Mouse (Mus musculus) liver, embryonic 12.5 days (tissue): ENCODE results near the gene Naa35. TPM values are rescaled to one million over a fixed set of nuclear protein-coding genes. Genes with fewer than 3 reads are reported as not detected.
A peak's percentile ranks its signal among the peaks of the same experiment; 100 is the strongest.

Source experiments
- ATAC-seq: fragments of 200-750 bp; cut with Nextera tagmentation; 2 replicates; pipeline ENCODE4 v1.8.0; 2017; ENCODE audit warnings: moderate number of reproducible peaks, mild to moderate bottlenecking, moderate library complexity
- H3K27ac ChIP-seq: fragments of 300-500 bp; sonication (generic); 2 replicates; pipeline ENCODE4 v1.5.1; 2016; ENCODE audit warnings: mild to moderate bottlenecking
- H3K27me3 ChIP-seq: fragments of 300-500 bp; sonication (generic); replicated peaks from 2 replicates; pipeline ENCODE4 v1.6.1; 2016; ENCODE audit warnings: mild to moderate bottlenecking, moderate library complexity
- H3K36me3 ChIP-seq: fragments of 300-500 bp; sonication (generic); 2 replicates; pipeline ENCODE4 v1.6.1; 2016; ENCODE audit warnings: mild to moderate bottlenecking, moderate library complexity
- H3K4me1 ChIP-seq: fragments of 300-500 bp; sonication (generic); 2 replicates; pipeline ENCODE4 v1.6.1; 2016
- H3K4me2 ChIP-seq: fragments of 300-500 bp; sonication (generic); 2 replicates; pipeline ENCODE4 v1.6.1; 2016; ENCODE audit warnings: mild to moderate bottlenecking, moderate library complexity
- H3K4me3 ChIP-seq: fragments of 300-500 bp; sonication (generic); 2 replicates; pipeline ENCODE4 v1.5.1; 2016; ENCODE audit warnings: mild to moderate bottlenecking, moderate library complexity
- H3K9ac ChIP-seq: fragments of 300-500 bp; sonication (generic); 2 replicates; pipeline ENCODE4 v1.6.1; 2016; ENCODE audit warnings: mild to moderate bottlenecking, moderate library complexity
- H3K9me3 ChIP-seq: fragments of 300-500 bp; sonication (generic); replicated peaks from 2 replicates; pipeline ENCODE4 v1.6.1; 2016; ENCODE audit warnings: mild to moderate bottlenecking, moderate library complexity
- WGBS: fragments of 180-500 bp; shearing (Covaris S2); methylation state at CpG from one replicate; pipeline ENCODE4 v1.1.7; 2016; ENCODE audit not compliant: insufficient replicate concordance; 5-methylcytosine and 5-hydroxymethylcytosine counted together
- polyA plus RNA-seq: library from polyadenylated mRNA; unstranded; fragments of >200 nt; fragmentation: Nextera tagmentation; extraction: Ambion mirVana; gene quantifications from 2 replicates; pipeline ENCODE4 v1.2.1, GENCODE M21; 2016

Naa35 gene
- polyA plus RNA-seq, 1 experiment from 2014 or later: 35.5 TPM

DNA sequence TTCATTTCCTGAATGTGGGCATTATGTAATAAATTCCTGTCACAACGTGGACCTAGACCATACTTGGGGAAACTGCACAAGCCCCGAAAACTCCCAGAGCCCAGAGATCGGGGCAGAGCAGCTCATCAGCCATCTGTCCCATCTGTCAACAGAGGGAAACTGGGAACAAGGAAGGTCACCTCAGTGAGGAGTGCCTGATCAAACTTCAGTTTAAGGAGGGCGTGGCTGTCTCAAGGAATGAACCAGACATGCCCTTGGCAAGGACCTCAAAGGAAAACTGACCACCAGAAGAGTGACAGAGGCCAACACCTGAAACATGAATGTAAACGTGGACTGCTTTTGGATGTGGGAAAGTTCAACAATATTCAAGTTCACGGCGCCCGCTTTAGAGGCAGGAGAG lies 76.3 kb downstream of the Naa35 start:
- no peak overlapping the region for H3K27ac ChIP-seq
- 87% methylated on average over 8 of the region's 8 CpGs for WGBS
- H3K4me2 ChIP-seq: no peak overlapping the region
- H3K9ac ChIP-seq: no peak overlapping the region
- peaks cover 98% of the 10 kb centered on the region for H3K36me3 ChIP-seq
- no peak overlapping the region for H3K4me3 ChIP-seq
- H3K27me3 ChIP-seq: no peaks in the 10 kb centered on the region
- peaks cover 32% of the 10 kb centered on the region for H3K4me1 ChIP-seq
- no peaks in the 10 kb centered on the region for H3K9me3 ChIP-seq
- no peak for ATAC-seq

DNA sequence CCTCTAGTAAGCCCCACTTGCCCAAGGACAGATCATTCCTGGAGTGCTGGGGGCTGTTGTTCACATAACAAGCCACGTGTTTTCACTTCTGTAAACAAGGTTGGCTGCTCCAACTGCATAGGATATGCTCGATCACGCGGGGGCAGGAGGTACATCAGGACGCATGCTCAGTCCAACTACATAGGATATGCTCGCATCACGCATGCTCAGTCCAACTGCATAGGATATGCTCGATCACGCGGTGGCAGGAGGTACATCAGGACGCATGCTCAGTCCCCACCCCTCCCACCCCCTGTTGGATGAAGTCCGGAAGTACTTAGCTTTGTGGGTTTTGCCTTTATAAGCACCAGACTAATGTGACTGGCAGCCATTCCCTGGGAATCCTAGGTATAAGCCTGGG lies 76.9 kb downstream of the Naa35 start:
- Histone ChIP-seq H3K4me3 (no peak overlapping the region), H3K9ac (no peak overlapping the region), H3K4me1 (peaks cover 32% of the 10 kb centered on the region), H3K36me3 (peaks cover 98% of the 10 kb centered on the region), H3K27me3 (no peaks in the 10 kb centered on the region), H3K9me3 (no peaks in the 10 kb centered on the region), H3K4me2 (no peak overlapping the region), H3K27ac (no peak overlapping the region)
- WGBS: 88% methylated on average over 12 of the region's 12 CpGs
- ATAC-seq: no peak

DNA sequence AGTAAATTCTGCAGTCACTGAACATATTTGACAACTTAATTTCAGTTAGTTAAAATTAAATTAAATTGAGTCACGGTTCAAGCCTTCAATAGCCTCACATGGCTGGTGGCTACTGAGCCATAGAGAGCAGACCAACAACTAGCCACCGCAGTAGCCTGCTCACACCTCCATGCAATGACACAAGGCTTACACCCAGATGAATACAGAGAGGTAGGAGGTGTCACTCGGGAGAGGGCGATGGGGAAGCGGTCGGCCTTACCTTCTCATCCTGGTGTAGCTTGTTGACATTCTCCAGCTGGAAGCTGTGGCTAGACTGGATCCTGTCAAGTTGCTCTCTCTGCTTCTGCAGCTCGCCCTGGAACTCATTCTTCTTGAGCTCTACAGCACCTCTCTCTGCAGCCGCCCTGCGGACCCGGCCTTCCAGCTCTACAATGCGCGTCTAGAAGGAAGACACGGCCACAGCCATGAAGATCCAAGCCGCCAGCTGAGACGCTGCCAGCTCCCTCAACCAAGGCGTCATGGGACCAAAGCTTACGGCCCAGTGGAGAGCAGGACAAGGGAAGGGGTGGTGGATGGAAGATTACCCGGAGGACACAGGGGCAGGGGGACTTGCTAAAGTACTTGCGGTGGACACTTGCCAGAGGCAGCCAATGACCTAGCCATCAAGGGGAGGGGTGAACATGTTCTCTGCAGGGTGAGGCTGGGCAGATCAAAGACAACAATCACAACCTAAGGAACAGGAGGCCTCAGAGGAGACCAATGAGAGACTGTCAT lies 79.1 kb downstream of the Naa35 start:
- ATAC-seq: no peak
- Histone ChIP-seq H3K4me1 (peaks cover 50% of the 10 kb centered on the region), H3K27me3 (no peaks in the 10 kb centered on the region), H3K36me3 (peaks cover 85% of the 10 kb centered on the region), H3K4me2 (no peak overlapping the region), H3K9me3 (no peaks in the 10 kb centered on the region), H3K4me3 (no peak overlapping the region), H3K27ac (no peak overlapping the region), H3K9ac (no peak overlapping the region)
- 93% methylated on average over 19 of the region's 19 CpGs for WGBS

DNA sequence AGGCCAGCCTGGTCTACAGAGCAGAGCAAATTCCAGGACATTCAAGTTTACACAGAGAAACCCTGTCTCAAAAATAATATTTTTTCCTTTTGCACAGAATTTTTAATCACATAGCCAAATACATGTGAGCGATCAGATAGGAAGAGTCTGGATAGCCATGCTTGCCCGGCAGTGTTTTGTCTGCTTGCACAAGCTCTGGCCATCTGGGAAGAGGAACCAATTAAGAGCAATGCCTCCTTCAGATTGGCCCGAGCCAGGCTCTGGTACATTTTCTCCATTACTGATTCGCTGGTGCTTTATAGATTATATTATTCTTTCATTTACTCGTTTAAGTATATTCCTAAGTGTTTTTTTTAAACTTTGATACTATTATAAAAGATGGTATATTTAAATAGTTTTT lies 82.7 kb downstream of the Naa35 start:
- Histone ChIP-seq H3K4me3 (no peak overlapping the region), H3K36me3 (peaks cover 74% of the 10 kb centered on the region), H3K27me3 (no peaks in the 10 kb centered on the region), H3K9me3 (no peaks in the 10 kb centered on the region), H3K4me1 (peaks cover 72% of the 10 kb centered on the region), H3K4me2 (no peak overlapping the region; the same call in 1 of the 2 replicates), H3K27ac (peak overlapping the region; percentile 52; the same call in 1 of the 2 replicates), H3K9ac (no peak overlapping the region)
- 70% methylated on average over 5 of the region's 5 CpGs for WGBS
- no peak for ATAC-seq

DNA sequence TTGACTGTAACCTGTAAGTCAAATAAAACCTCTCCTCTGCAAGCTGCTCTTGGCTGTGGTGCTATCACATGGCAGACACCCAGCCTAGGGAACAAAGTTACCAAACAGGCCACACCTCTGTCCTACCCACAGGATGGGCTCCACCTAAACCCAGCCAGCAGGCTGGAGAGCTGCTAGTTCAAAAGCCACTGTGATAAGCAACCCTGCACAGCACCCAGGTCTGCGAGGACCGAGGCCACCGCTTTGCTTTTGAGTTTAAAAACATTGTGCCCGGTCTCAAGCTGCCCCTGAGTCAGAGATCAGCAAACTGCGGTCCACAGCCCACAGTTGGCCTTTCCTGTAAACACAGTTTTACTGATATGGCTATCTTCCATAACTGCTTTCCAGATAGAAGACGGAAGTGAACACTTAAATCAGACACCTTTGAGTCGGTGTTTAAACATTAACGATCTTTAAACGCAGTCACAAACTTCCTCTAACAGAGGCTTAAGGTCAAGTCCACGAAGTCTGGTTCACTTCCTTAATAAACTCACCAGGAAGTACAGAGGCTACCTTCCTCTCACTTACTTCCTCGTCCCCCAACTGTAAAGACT lies 83.5 kb downstream of the Naa35 start:
- Histone ChIP-seq H3K27me3 (no peaks in the 10 kb centered on the region), H3K4me3 (peak overlapping the region; percentile 33), H3K4me2 (peak overlapping the region; percentile 66), H3K4me1 (peaks cover 78% of the 10 kb centered on the region), H3K9ac (peak overlapping the region; percentile 55), H3K27ac (peak overlapping the region; percentile 92), H3K9me3 (no peaks in the 10 kb centered on the region), H3K36me3 (peaks cover 70% of the 10 kb centered on the region)
- peak; percentile 98 for ATAC-seq
- 6% methylated on average over 11 of the region's 11 CpGs for WGBS

DNA sequence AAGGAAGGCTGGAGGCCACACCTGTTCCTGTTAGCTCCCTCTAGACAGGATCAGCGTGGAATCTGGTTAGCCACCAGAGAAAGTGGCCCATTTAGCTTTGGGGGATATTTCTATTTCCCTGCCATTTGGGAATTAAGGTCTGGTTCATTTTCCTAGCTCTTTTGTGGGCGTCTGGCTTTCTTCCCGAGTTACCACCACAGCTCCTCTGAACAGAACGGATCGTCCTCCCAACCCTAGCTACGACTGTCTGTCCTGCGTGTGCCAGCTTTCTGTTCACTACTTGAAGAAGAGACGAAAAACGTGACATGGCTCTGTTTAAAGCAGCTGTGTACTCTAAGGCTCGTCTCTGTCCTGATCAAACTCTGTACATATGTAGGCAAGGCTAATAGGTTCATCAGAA lies 84.9 kb downstream of the Naa35 start:
- Histone ChIP-seq H3K9me3 (no peaks in the 10 kb centered on the region), H3K27ac (peak overlapping the region; percentile 92), H3K9ac (0 out of 2 replicates have a peak overlapping the region, but pooled peaks have one; percentile 55), H3K4me3 (no peak overlapping the region), H3K27me3 (no peaks in the 10 kb centered on the region), H3K4me1 (peaks cover 89% of the 10 kb centered on the region), H3K36me3 (peaks cover 58% of the 10 kb centered on the region), H3K4me2 (0 out of 2 replicates have a peak overlapping the region, but pooled peaks have one; percentile 66)
- WGBS: 84% methylated on average over 10 of the region's 10 CpGs
- ATAC-seq: no peak

DNA sequence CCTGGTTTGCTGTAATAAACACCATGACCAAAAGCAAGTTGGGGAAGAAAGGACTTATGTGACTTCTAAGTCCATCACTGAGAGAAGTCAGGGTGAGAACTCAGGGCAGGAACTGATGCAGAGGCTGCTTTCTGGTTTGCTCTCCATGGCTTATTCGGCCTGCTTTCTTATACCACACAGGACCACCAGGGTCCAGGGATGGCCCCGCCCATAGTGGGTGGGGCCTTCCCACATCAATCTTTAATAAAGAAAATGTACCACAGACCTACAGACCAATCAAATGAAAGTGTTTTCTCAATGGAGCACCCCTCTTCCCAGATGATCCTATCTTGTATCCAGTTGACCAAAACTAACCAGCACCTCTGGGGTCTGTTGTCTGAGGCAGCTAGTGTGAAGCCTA lies 86.5 kb downstream of the Naa35 start:
- H3K9ac ChIP-seq: no peak overlapping the region
- no peak for ATAC-seq
- no peak overlapping the region for H3K4me3 ChIP-seq
- peaks cover 42% of the 10 kb centered on the region for H3K36me3 ChIP-seq
- H3K27me3 ChIP-seq: no peaks in the 10 kb centered on the region
- 43% methylated on average over 2 of the region's 2 CpGs for WGBS
- peak overlapping the region; percentile 55; the same call in 1 of the 2 replicates for H3K27ac ChIP-seq
- peaks cover 85% of the 10 kb centered on the region for H3K4me1 ChIP-seq
- no peak overlapping the region for H3K4me2 ChIP-seq
- H3K9me3 ChIP-seq: no peaks in the 10 kb centered on the region

DNA sequence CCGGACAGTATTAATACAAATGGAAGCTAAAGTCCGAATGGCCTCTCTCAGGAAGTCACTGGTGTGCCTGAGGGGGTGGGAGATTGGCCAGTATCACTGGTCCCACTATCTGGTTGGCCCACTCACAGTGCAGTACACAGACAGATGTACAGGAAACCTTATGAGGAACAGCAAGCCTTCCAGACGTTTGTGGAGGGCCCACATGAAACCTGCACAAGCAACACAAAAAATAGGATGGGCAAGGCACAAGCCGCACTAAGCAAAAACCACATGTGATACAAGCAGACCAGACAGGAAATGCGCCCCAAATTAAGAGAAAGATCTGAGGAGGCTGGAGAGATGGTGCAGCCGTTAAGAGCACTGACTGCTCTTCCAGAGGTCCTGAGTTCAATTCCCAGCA lies 87.2 kb downstream of the Naa35 start:
- peak overlapping the region; percentile 16 for H3K4me3 ChIP-seq

DNA sequence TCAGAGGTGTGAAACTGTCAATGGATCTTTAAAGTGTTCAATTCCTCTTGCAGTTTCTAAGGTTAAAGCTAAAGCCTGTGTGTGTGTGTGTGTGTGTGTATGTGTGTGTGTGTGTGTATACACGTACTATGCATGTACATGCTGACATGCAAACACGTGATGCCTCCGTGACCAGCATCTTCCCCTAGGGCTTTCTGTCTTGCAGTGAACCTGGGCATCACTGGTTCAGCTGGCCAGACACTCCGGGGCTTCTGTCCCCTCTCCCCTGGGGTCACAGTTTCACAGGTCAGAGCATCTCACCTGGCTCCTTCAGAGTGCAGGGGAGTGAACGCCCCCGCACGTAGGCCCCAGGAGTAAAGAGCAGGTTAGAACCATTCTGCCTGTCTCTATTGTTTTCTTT lies 88.5 kb downstream of the Naa35 start:
- Histone ChIP-seq H3K9ac (peak overlapping the region; percentile 88), H3K9me3 (no peaks in the 10 kb centered on the region), H3K27ac (peak overlapping the region; percentile 65), H3K4me1 (peaks cover 78% of the 10 kb centered on the region), H3K36me3 (peaks cover 31% of the 10 kb centered on the region), H3K27me3 (no peaks in the 10 kb centered on the region), H3K4me2 (peak overlapping the region; percentile 87), H3K4me3 (peak overlapping the region; percentile 82)
- ATAC-seq: no peak
- WGBS: 74% methylated on average over 7 of the region's 7 CpGs

More for the DNA sequence above, 87.2 kb downstream of the Naa35 start:
- Histone ChIP-seq H3K9ac (peak overlapping the region; percentile 48), H3K27ac (peak overlapping the region; percentile 55), H3K27me3 (no peaks in the 10 kb centered on the region), H3K4me2 (peak overlapping the region; percentile 46), H3K9me3 (no peaks in the 10 kb centered on the region), H3K4me1 (peaks cover 85% of the 10 kb centered on the region), H3K36me3 (peaks cover 35% of the 10 kb centered on the region)
- WGBS: 20% methylated on average over 6 of the region's 6 CpGs
- ATAC-seq: no peak

DNA sequence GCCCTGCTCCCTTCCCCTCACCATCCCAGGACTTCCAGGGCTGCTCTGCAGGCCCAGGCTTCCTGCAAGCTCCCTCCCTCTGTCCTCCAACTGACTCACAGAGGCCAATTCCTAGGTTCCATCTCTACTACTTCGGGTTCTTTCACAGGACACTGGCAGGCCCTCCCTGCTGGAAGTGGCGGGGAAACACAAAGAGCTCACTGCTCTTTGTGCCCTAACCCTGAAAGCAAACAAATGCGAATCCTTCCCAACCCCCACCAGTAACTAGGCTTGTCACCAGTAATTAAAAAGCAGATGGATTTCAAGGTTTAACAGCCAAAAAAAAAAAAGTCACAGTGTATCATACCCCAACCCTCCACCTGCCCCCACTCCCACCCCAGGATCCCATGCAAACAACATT lies 89.2 kb downstream of the Naa35 start:
- H3K9ac ChIP-seq: peak overlapping the region; percentile 88
- peaks cover 30% of the 10 kb centered on the region for H3K36me3 ChIP-seq
- ATAC-seq: no peak
- peak overlapping the region; percentile 88 for H3K27ac ChIP-seq
- no peaks in the 10 kb centered on the region for H3K27me3 ChIP-seq
- WGBS: 20% methylated on average over 3 of the region's 3 CpGs
- H3K4me3 ChIP-seq: peak overlapping the region; percentile 82
- H3K4me1 ChIP-seq: peaks cover 78% of the 10 kb centered on the region
- H3K9me3 ChIP-seq: no peaks in the 10 kb centered on the region
- peak overlapping the region; percentile 87 for H3K4me2 ChIP-seq

DNA sequence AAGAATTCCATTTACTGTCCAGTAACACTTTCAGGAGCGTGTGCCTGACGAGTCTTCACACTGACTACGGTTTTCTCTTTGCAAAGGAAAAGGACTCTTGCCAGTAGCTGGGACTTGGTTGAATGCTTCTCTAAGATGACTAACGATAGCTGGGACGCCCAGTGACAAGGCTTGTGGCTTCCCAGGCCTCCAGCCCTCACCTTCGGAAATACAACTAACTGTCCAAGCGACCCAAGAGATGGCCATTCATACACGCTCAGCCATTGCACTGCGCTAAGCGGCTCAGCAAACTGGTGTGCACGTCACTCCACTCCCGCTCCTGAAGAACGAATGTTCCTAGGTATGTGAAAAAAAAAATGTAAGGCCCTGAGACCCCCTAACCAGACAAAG lies 89.7 kb downstream of the Naa35 start:
- Histone ChIP-seq H3K4me1 (peaks cover 78% of the 10 kb centered on the region), H3K27me3 (no peaks in the 10 kb centered on the region), H3K36me3 (peaks cover 25% of the 10 kb centered on the region), H3K9me3 (no peaks in the 10 kb centered on the region), H3K4me3 (peak overlapping the region; percentile 82), H3K4me2 (peak overlapping the region; percentile 87), H3K9ac (peak overlapping the region; percentile 88), H3K27ac (peak overlapping the region; percentile 88)
- peak; percentile 39; the same call in 1 of the 2 replicates for ATAC-seq
- 1% methylated on average over 13 of the region's 13 CpGs for WGBS
